Mouse (Mus musculus) midbrain, embryonic 14.5 days (tissue): ENCODE data around the gene Hsd3b7. TPM values are rescaled to one million over a fixed set of nuclear protein-coding genes. Genes with fewer than 3 reads are reported as not detected.
"Not testable (repeated sequence)": the region's sequence is repeated elsewhere in the genome, so short reads cannot be mapped to it uniquely, and the experiment has no call there.

Experiments
- ATAC-seq: fragments of 200-750 bp; cut with Nextera tagmentation; 2 replicates; pipeline ENCODE4 v1.8.0; 2017; ENCODE audit warnings: moderate number of reproducible peaks, moderate library complexity; ENCODE audit not compliant: low FRiP score, low TSS enrichment
- DNase-seq: peaks from one replicate; pipeline ENCODE4 v3.0.0-alpha.2; 2015
- H3K27ac ChIP-seq: fragments of 300-500 bp; sonication (generic); replicated peaks from 2 replicates; pipeline ENCODE4 v1.5.1; 2014; ENCODE audit warnings: mild to moderate bottlenecking, low read depth, low read length, moderate library complexity
- H3K27me3 ChIP-seq: fragments of 300-500 bp; sonication (generic); 2 replicates; pipeline ENCODE4 v1.6.1; 2014; ENCODE audit warnings: low read length, control low read depth, mixed read lengths; ENCODE audit not compliant: control insufficient read depth, insufficient read depth
- H3K36me3 ChIP-seq: fragments of 300-500 bp; sonication (generic); 2 replicates; pipeline ENCODE4 v1.6.1; 2014; ENCODE audit warnings: low read length, control low read depth; ENCODE audit not compliant: control insufficient read depth, insufficient read depth
- H3K4me1 ChIP-seq: fragments of 300-500 bp; sonication (generic); 2 replicates; pipeline ENCODE4 v1.6.1; 2014; ENCODE audit warnings: mild to moderate bottlenecking, antibody characterized with exemption, low read length, control low read depth; ENCODE audit not compliant: control insufficient read depth, insufficient read depth
- H3K4me2 ChIP-seq: fragments of 300-500 bp; sonication (generic); 2 replicates; pipeline ENCODE4 v1.6.1; 2014; ENCODE audit warnings: mild to moderate bottlenecking, low read length, moderate library complexity
- H3K4me3 ChIP-seq: fragments of 300-500 bp; sonication (generic); replicated peaks from 2 replicates; pipeline ENCODE4 v1.5.1; 2014; ENCODE audit warnings: low read depth, low read length
- H3K9ac ChIP-seq: fragments of 300-500 bp; sonication (generic); replicated peaks from 2 replicates; pipeline ENCODE4 v1.6.1; 2014; ENCODE audit warnings: mild to moderate bottlenecking, low read length, moderate library complexity
- H3K9me3 ChIP-seq: fragments of 300-500 bp; sonication (generic); 2 replicates; pipeline ENCODE4 v1.6.1; 2016; ENCODE audit warnings: low read length, control low read depth, mixed read lengths; ENCODE audit not compliant: control insufficient read depth
- WGBS: fragments of 180-500 bp; shearing (Covaris S2); extraction: QIAGEN DNeasy Blood & Tissue Kit; methylation state at CpG from one replicate; pipeline ENCODE4 v1.1.7; 2014; 5-methylcytosine and 5-hydroxymethylcytosine counted together
- polyA plus RNA-seq: library from polyadenylated mRNA; unstranded; fragments of >200 nt; fragmentation: Nextera tagmentation; extraction: Ambion mirVana; gene quantifications from 2 replicates; pipeline ENCODE4 v1.2.1, GENCODE M21; 2014

Hsd3b7 gene
- polyA plus RNA-seq, 1 experiment from 2014 or later, result 7.1 TPM

- H3K4me3 ChIP-seq, result no peak overlapping the region
- ATAC-seq (no peak), DNase-seq (peak; percentile 13)
- no peaks in the 10 kb centered on the region for H3K27me3 ChIP-seq
- 78% methylated on average over 5 of the region's 5 CpGs for WGBS
- H3K4me2 ChIP-seq, result no peak overlapping the region
- peaks cover 23% of the 10 kb centered on the region for H3K4me1 ChIP-seq
- no peak overlapping the region for H3K27ac ChIP-seq
- H3K9me3 ChIP-seq, result no peaks in the 10 kb centered on the region
- H3K36me3 ChIP-seq, result peaks cover 23% of the 10 kb centered on the region
- H3K9ac ChIP-seq, result no peak overlapping the region
Observed at GRCm38 (mm10) chr7:127771262-127771661, 29.1 kb upstream of the Hsd3b7 start.

- H3K4me1 ChIP-seq, result peaks cover 23% of the 10 kb centered on the region
- H3K27ac ChIP-seq, result no peak overlapping the region
- H3K9me3 ChIP-seq, result no peaks in the 10 kb centered on the region
- H3K27me3 ChIP-seq, result no peaks in the 10 kb centered on the region
- no peak overlapping the region for H3K9ac ChIP-seq
- H3K4me2 ChIP-seq, result no peak overlapping the region
- peaks cover 17% of the 10 kb centered on the region for H3K36me3 ChIP-seq
- ATAC-seq (no peak), DNase-seq (no peak)
- H3K4me3 ChIP-seq, result no peak overlapping the region
- WGBS, result 87% methylated on average over 3 of the region's 3 CpGs
Observed at GRCm38 (mm10) chr7:127772080-127772479, 28.3 kb upstream of the Hsd3b7 start.

GRCm38 (mm10) chr7:127772557-127772956 lies 27.8 kb upstream of the Hsd3b7 start:
- DNase-seq, result no peak
- Histone ChIP-seq H3K4me2 (no peak overlapping the region), H3K36me3 (peaks cover 12% of the 10 kb centered on the region), H3K4me3 (no peak overlapping the region), H3K9me3 (no peaks in the 10 kb centered on the region), H3K4me1 (peaks cover 23% of the 10 kb centered on the region), H3K9ac (no peak overlapping the region), H3K27me3 (no peaks in the 10 kb centered on the region), H3K27ac (no peak overlapping the region)
- no peak for ATAC-seq
- WGBS, result 76% methylated on average over 1 of the region's 1 CpGs

- H3K4me2 ChIP-seq, result no peak overlapping the region
- no peak for ATAC-seq
- no peaks in the 10 kb centered on the region for H3K36me3 ChIP-seq
- H3K27me3 ChIP-seq, result no peaks in the 10 kb centered on the region
- H3K4me1 ChIP-seq, result peaks cover 25% of the 10 kb centered on the region
- peak; percentile 77 for DNase-seq
- H3K4me3 ChIP-seq, result no peak overlapping the region
- no peak overlapping the region for H3K27ac ChIP-seq
- WGBS, result 42% methylated on average over 9 of the region's 9 CpGs
- no peaks in the 10 kb centered on the region for H3K9me3 ChIP-seq
- no peak overlapping the region for H3K9ac ChIP-seq
Observed at GRCm38 (mm10) chr7:127773664-127774384, 26.6 kb upstream of the Hsd3b7 start.

GRCm38 (mm10) chr7:127775837-127776236 lies 24.6 kb upstream of the Hsd3b7 start:
- peak overlapping the region; percentile 66 for H3K4me2 ChIP-seq
- ATAC-seq, DNase-seq, H3K9me3 ChIP-seq, H3K4me1 ChIP-seq, H3K27me3 ChIP-seq: not testable (repeated sequence)
- peak overlapping the region; percentile 91; the same call in 1 of the 2 replicates for H3K9ac ChIP-seq
- peaks cover 19% of the 10 kb centered on the region for H3K36me3 ChIP-seq
- 69% methylated on average over 7 of the region's 7 CpGs for WGBS
- H3K4me3 ChIP-seq, result peak overlapping the region; percentile 89
- peak overlapping the region; percentile 95 for H3K27ac ChIP-seq

- no peaks in the 10 kb centered on the region for H3K27me3 ChIP-seq
- peaks cover 25% of the 10 kb centered on the region for H3K36me3 ChIP-seq
- H3K4me1 ChIP-seq, result peaks cover 7% of the 10 kb centered on the region
- ATAC-seq (peak; percentile 72), DNase-seq (peak; percentile 93)
- peak within 1 kb of the TSS; percentile 91 for H3K9ac ChIP-seq
- peak within 1 kb of the TSS; percentile 89 for H3K4me3 ChIP-seq
- peak within 1 kb of the TSS; percentile 95 for H3K27ac ChIP-seq
- H3K9me3 ChIP-seq, result no peaks in the 10 kb centered on the region
- peak within 1 kb of the TSS; percentile 66 for H3K4me2 ChIP-seq
- WGBS, result under 1% methylated on average over 23 of the region's 23 CpGs
Observed at GRCm38 (mm10) chr7:127776426-127776825, 24.0 kb upstream of the Hsd3b7 start, which contains the start of gene Setd1a. Setd1a (plus strand) TSS chr7:127776670.

GRCm38 (mm10) chr7:127776878-127777473 lies 23.4 kb upstream of the Hsd3b7 start:
- peak; percentile 93 for ATAC-seq

GRCm38 (mm10) chr7:127777474-127778266 lies 22.7 kb upstream of the Hsd3b7 start:
- Histone ChIP-seq H3K4me3 (peak overlapping the region; percentile 89), H3K27ac (peak overlapping the region; percentile 95), H3K9me3 (no peaks in the 10 kb centered on the region), H3K4me1 (peaks cover 7% of the 10 kb centered on the region), H3K9ac (peak overlapping the region; percentile 91), H3K36me3 (peaks cover 38% of the 10 kb centered on the region), H3K27me3 (no peaks in the 10 kb centered on the region), H3K4me2 (peak overlapping the region; percentile 66)
- WGBS, result 3% methylated on average over 62 of the region's 66 CpGs
- ATAC-seq, result peak; percentile 57
- peak; percentile 75 for DNase-seq

More at GRCm38 (mm10) chr7:127776878-127777473, 23.4 kb upstream of the Hsd3b7 start:
- Histone ChIP-seq H3K27ac (peak overlapping the region; percentile 95), H3K9me3 (no peaks in the 10 kb centered on the region), H3K27me3 (no peaks in the 10 kb centered on the region), H3K9ac (peak overlapping the region; percentile 91), H3K4me3 (peak overlapping the region; percentile 89), H3K36me3 (peaks cover 31% of the 10 kb centered on the region), H3K4me2 (peak overlapping the region; percentile 66), H3K4me1 (peaks cover 7% of the 10 kb centered on the region)
- peak; percentile 99 for DNase-seq
- WGBS, result under 1% methylated on average over 69 of the region's 70 CpGs
